In genomic region chr14:20451765-20452331, GRCm38 (mm10) we compare ENCODE assay signal across 8 mouse cellular contexts. TPM values are rescaled to one million over a fixed set of nuclear protein-coding genes. Genes with fewer than 3 reads are reported as not detected.
DNase-seq lines count a peak whose midpoint lies in the region; ATAC-seq and TF ChIP-seq lines count a peak whose summit lies in the region.

TSS of gene Cfap70 (minus strand) at chr14:20452226.

- TF ChIP-seq EP300 in heart, postnatal 0 days (IDR thresholded peaks at IDR 0.05; ENCODE audit: low read depth): no peak
- TF ChIP-seq EP300 in liver, postnatal 0 days (IDR thresholded peaks at IDR 0.05; ENCODE audit: low read depth): no peak

- DNase-seq in CD4-positive, CD25-positive, alpha-beta regulatory T cell, adult 2 months (ENCODE audit: low read depth, low spot score): peak; percentile 76
- peak; percentile 24 to 33 for DNase-seq in adrenal gland, postnatal 4 days (ENCODE audit: low spot score in 2 of 2)
- DNase-seq in fat pad, adult 2 months (ENCODE audit: extremely low read depth, low read depth, low spot score): peak; percentile 40
- DNase-seq in heart, postnatal 0 days (ENCODE audit: low spot score): peak; percentile 60
- DNase-seq in kidney, postnatal 36 days: peak; percentile 88 to 90
- peak; percentile 77 for DNase-seq in liver, postnatal 0 days
- peak; percentile 17 to 46 for DNase-seq in thymus, adult 18-20 months

- peak within 1 kb of the TSS; percentile 74 for H3K4me2 ChIP-seq in heart, postnatal 0 days (ENCODE audit: low read depth, low read length)
- peak within 1 kb of the TSS; percentile 71 for H3K4me2 ChIP-seq in liver, postnatal 0 days (ENCODE audit: low read depth, low read length)
- H3K4me2 ChIP-seq in neural tube, embryonic 15.5 days: peak within 1 kb of the TSS; percentile 83

- no peak for TF ChIP-seq CTCF in heart, postnatal 0 days (IDR thresholded peaks at IDR 0.05; ENCODE audit: low read depth)
- TF ChIP-seq CTCF in liver, postnatal 0 days (IDR thresholded peaks at IDR 0.05; ENCODE audit: low read depth): no peak

- peaks cover 16% of the 10 kb centered on the region for H3K36me3 ChIP-seq in heart, postnatal 0 days (replicated peaks; ENCODE audit: control insufficient read depth, insufficient read depth, low read length)
- peaks cover 12% of the 10 kb centered on the region for H3K36me3 ChIP-seq in liver, postnatal 0 days (replicated peaks; ENCODE audit: insufficient read depth, low read length)
- 0 out of 2 replicates have a peak, but pooled peaks cover 6% of the 10 kb centered on the region for H3K36me3 ChIP-seq in neural tube, embryonic 15.5 days

- no peak within 1 kb of the TSS for H3K27ac ChIP-seq in heart, postnatal 0 days (ENCODE audit: low read depth)
- H3K27ac ChIP-seq in liver, postnatal 0 days (ENCODE audit: low read depth): no peak within 1 kb of the TSS
- 0 out of 2 replicates have a peak within 1 kb of the TSS, but pooled peaks have one; percentile 23 for H3K27ac ChIP-seq in neural tube, embryonic 15.5 days (replicated peaks)

- 0 out of 2 replicates have a peak, but pooled peaks cover 6% of the 10 kb centered on the region for H3K4me1 ChIP-seq in heart, postnatal 0 days (ENCODE audit: control insufficient read depth, insufficient read depth)
- peaks cover 6% of the 10 kb centered on the region; the same call in 1 of the 2 replicates for H3K4me1 ChIP-seq in liver, postnatal 0 days (ENCODE audit: insufficient read depth)
- peaks cover 9% of the 10 kb centered on the region for H3K4me1 ChIP-seq in neural tube, embryonic 15.5 days

- no peaks in the 10 kb centered on the region for H3K9me3 ChIP-seq in heart, postnatal 0 days (replicated peaks; ENCODE audit: control insufficient read depth, low read length)
- no peaks in the 10 kb centered on the region for H3K9me3 ChIP-seq in liver, postnatal 0 days (ENCODE audit: low read length)
- H3K9me3 ChIP-seq in neural tube, embryonic 15.5 days (replicated peaks): no peaks in the 10 kb centered on the region

- WGBS in heart, postnatal 0 days: 4% methylated on average over 15 of the region's 15 CpGs
- 5% methylated on average over 15 of the region's 15 CpGs for WGBS in liver, postnatal 0 days (ENCODE audit: insufficient replicate concordance)
- 7% methylated on average over 15 of the region's 15 CpGs for WGBS in neural tube, embryonic 15.5 days

- no peak within 1 kb of the TSS; the same call in 1 of the 2 replicates for H3K9ac ChIP-seq in heart, postnatal 0 days (replicated peaks; ENCODE audit: low read depth, low read length)
- H3K9ac ChIP-seq in liver, postnatal 0 days (replicated peaks): peak within 1 kb of the TSS; percentile 36
- H3K9ac ChIP-seq in neural tube, embryonic 15.5 days (replicated peaks): peak within 1 kb of the TSS; percentile 44

- no peaks in the 10 kb centered on the region for H3K27me3 ChIP-seq in heart, postnatal 0 days (ENCODE audit: control insufficient read depth, insufficient read depth, low read length)
- no peaks in the 10 kb centered on the region for H3K27me3 ChIP-seq in liver, postnatal 0 days (ENCODE audit: insufficient read depth, low read length)
- H3K27me3 ChIP-seq in neural tube, embryonic 15.5 days (replicated peaks): no peaks in the 10 kb centered on the region

- H3K4me3 ChIP-seq in heart, postnatal 0 days (ENCODE audit: low read depth, low read length): peak within 1 kb of the TSS; percentile 39
- peak within 1 kb of the TSS; percentile 25 for H3K4me3 ChIP-seq in liver, postnatal 0 days (ENCODE audit: low read depth, low read length)
- H3K4me3 ChIP-seq in neural tube, embryonic 15.5 days (replicated peaks): peak within 1 kb of the TSS; percentile 43

- peak; percentile 51 for ATAC-seq in heart, postnatal 0 days (ENCODE audit: insufficient read depth, low read depth)
- ATAC-seq in liver, postnatal 0 days: peak; percentile 88
- ATAC-seq in neural tube, embryonic 15.5 days (ENCODE audit: low FRiP score): peak; percentile 90

RNA-seq across cellular contexts. Expression of gene Cfap70, which starts in this region (rescaled TPM):
- total RNA-seq in adrenal gland, postnatal 4 days (2021): 1 to 10 TPM; 1.7 to 5.2 TPM
- 0.15 TPM in 1 of 2 replicates, not detected in the other for total RNA-seq in heart, postnatal 0 days (2014; rRNA removed; ENCODE audit: low replicate concordance)
- 0.11 and 0.38 TPM in 2 replicates for polyA plus RNA-seq in heart, postnatal 0 days (2015; fragmentation: Nextera tagmentation; extraction: Ambion mirVana)
- 0.11 TPM in 1 of 2 replicates, not detected in the other for polyA plus RNA-seq in liver, postnatal 0 days (2015; fragmentation: Nextera tagmentation; extraction: Ambion mirVana)
- 0.96 and 1.3 TPM in 2 replicates for polyA plus RNA-seq in neural tube, embryonic 15.5 days (2015; fragmentation: Nextera tagmentation; extraction: Ambion mirVana)

Comparison
In these comparisons a context has a peak if more than half of its experiments do, and no peak if none do; other contexts are left out.
1. Peak in DNase-seq, ATAC-seq, H3K4me3 ChIP-seq and H3K4me2 ChIP-seq in heart, postnatal 0 days; RNA of the gene not detected or under 1 TPM.
2. Peak in DNase-seq, ATAC-seq, H3K4me3 ChIP-seq, H3K9ac ChIP-seq and H3K4me2 ChIP-seq in liver, postnatal 0 days; RNA of the gene not detected or under 1 TPM.
3. DNase-seq: peak in every context shown above with its lines; median percentile 89 in kidney, postnatal 36 days; 77 in liver, postnatal 0 days; 76 in CD4-positive, CD25-positive, alpha-beta regulatory T cell, adult 2 months; 60 in heart, postnatal 0 days; 40 in fat pad, adult 2 months; 32 in thymus, adult 18-20 months; 28 in adrenal gland, postnatal 4 days.